Mouse (Mus musculus) liver (tissue): ENCODE measurements around the gene Sema4d.
A peak's percentile ranks its signal among the peaks of the same experiment; 100 is the strongest.

Experiments used
- DNase-seq: peaks from one replicate; pipeline ENCODE4 v3.0.0-alpha.2; 2020; ENCODE audit warnings: mixed read lengths

Gene Sema4d

GRCm38 (mm10) chr13:51777048-51777737 is 16.4 kb downstream of the Sema4d start:
- peak; percentile 72 for DNase-seq

GRCm38 (mm10) chr13:51776160-51776737 is 17.3 kb downstream of the Sema4d start:
- no peak for DNase-seq

- no peak for DNase-seq
Observed at GRCm38 (mm10) chr13:51771802-51772206, 21.7 kb downstream of the Sema4d start.

- no peak for DNase-seq
Observed at GRCm38 (mm10) chr13:51770647-51771427, 22.7 kb downstream of the Sema4d start.

GRCm38 (mm10) chr13:51767991-51768761 is 25.4 kb downstream of the Sema4d start:
- DNase-seq: no peak

- DNase-seq: no peak
Observed at GRCm38 (mm10) chr13:51767513-51767912, 26.0 kb downstream of the Sema4d start.

GRCm38 (mm10) chr13:51766756-51767155 is 26.8 kb downstream of the Sema4d start:
- no peak for DNase-seq

GRCm38 (mm10) chr13:51765369-51765768 is 28.2 kb downstream of the Sema4d start:
- DNase-seq: no peak

GRCm38 (mm10) chr13:51763019-51763698 is 30.4 kb downstream of the Sema4d start:
- DNase-seq: no peak

GRCm38 (mm10) chr13:51761186-51761813 is 32.2 kb downstream of the Sema4d start:
- no peak for DNase-seq

GRCm38 (mm10) chr13:51759256-51759987 is 34.1 kb downstream of the Sema4d start:
- DNase-seq: no peak

GRCm38 (mm10) chr13:51758428-51758827 is 35.1 kb downstream of the Sema4d start:
- no peak for DNase-seq

GRCm38 (mm10) chr13:51757099-51757498 is 36.4 kb downstream of the Sema4d start:
- DNase-seq: no peak

GRCm38 (mm10) chr13:51756563-51756962 is 37.0 kb downstream of the Sema4d start:
- DNase-seq: peak; percentile 75

GRCm38 (mm10) chr13:51756019-51756418 is 37.5 kb downstream of the Sema4d start:
- no peak for DNase-seq

GRCm38 (mm10) chr13:51755584-51755983 is 38.0 kb downstream of the Sema4d start:
- no peak for DNase-seq

GRCm38 (mm10) chr13:51754559-51755126 is 38.9 kb downstream of the Sema4d start:
- no peak for DNase-seq

GRCm38 (mm10) chr13:51753802-51754444 is 39.6 kb downstream of the Sema4d start:
- no peak for DNase-seq

GRCm38 (mm10) chr13:51753168-51753465 is 40.4 kb downstream of the Sema4d start:
- no peak for DNase-seq

- no peak for DNase-seq
Observed at GRCm38 (mm10) chr13:51752346-51753167, 41.0 kb downstream of the Sema4d start.
